Mouse (Mus musculus) gastrocnemius, adult 18-20 months (tissue): ENCODE data around the gene Arhgef6. TPM values are rescaled to one million over a fixed set of nuclear protein-coding genes. Genes with fewer than 3 reads are reported as not detected.

Source experiments
- DNase-seq: peaks from one replicate; pipeline ENCODE4 v3.0.0; 2021; ENCODE audit warnings: low spot score
- total RNA-seq, 2 experiments: library from RNA; stranded (reverse); gene quantifications; 2 replicates each; pipeline ENCODE4 v1.2.3; 2021

Gene Arhgef6
- total RNA-seq, 2 experiments from 2014 or later = 47.4 to 60.0 TPM

GRCm38 (mm10) chrX:57200397-57200796, 138.1 kb downstream of the Arhgef6 start:
- no peak for DNase-seq

- DNase-seq = no peak
These were observed 140.5 kb downstream of the Arhgef6 start for GRCm38 (mm10) chrX:57198036-57198435.

DNA sequence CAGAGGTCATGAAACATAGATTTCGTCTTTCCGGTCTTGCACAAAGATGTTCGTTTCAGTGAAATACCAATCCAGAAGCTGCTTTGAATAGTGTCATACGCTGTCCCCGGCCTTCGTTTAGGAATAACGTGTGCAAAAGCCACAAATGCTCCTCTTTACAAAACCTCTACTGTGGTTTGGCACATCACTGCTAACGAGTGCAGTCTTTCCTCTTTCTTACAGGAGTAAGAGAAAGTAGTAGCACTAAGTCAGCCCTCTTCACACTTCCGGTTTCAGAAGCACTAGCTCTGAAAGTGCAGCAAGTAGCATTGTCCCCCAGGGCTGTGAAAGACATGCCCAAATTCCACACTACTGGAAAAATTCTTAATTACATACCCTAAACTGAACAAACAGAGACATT, 142.2 kb downstream of the Arhgef6 start:
- no peak for DNase-seq

DNA sequence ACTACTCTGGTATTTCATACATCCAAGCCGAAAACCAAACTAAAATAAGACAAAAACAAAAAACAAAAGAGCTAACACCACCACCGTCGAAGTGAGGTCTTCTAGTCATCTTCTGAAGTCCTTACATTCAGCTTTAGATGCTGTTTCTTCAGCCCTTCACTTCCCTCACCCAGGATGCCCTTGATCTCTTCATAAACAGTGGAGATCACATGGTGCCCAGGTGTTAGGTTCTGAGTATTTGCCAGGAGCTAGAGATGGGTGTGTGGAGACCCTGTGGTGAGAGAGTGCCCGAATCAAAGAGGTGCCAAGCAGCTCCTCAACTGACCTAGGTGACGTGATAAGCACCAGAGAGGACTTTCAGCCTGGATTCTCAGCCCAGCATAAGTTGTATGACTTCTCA, 149.2 kb downstream of the Arhgef6 start:
- no peak for DNase-seq

- no peak for DNase-seq
These were observed 151.2 kb downstream of the Arhgef6 start for GRCm38 (mm10) chrX:57187301-57187700.

- DNase-seq = no peak
These were observed 155.2 kb downstream of the Arhgef6 start for GRCm38 (mm10) chrX:57183359-57183758.

DNA sequence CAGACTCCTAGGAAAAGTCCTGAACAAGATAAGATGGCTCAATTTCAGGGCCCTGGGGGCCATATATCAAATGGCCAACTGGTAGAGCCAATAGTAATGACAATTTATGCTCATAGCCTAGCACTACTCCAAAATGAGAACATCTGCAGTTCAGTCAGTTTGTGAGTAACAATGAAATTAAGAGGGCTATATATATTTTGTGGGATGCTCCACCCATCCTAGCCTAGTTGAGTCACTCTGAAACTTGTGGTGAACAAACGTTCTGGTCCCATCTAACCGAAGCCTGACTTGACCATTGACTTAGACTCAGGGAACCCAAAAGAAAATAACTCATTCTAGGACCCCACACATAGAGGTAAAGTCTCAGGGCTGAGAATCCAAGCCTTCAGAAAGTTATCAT, 156.1 kb downstream of the Arhgef6 start:
- DNase-seq = no peak

Other genes with a start within 250 kb of the Arhgef6 start
- not detected for gene Cd40lg, start 126.6 kb downstream of the Arhgef6 start, total RNA-seq
- 10 to 100 TPM; 13.9 to 17.2 TPM for gene Rbmx, start 54.3 kb upstream of the Arhgef6 start, total RNA-seq
- not detected for gene Gm364, start 70.4 kb upstream of the Arhgef6 start, total RNA-seq
- not detected for gene Gpr101, start 165.0 kb upstream of the Arhgef6 start, total RNA-seq